Mouse (Mus musculus) stomach, embryonic 14.5 days (tissue): ENCODE data around the gene Hist1h2ap. TPM values are rescaled to one million over a fixed set of nuclear protein-coding genes. Genes with fewer than 3 reads are reported as not detected.
"Not testable (repeated sequence)": the region's sequence is repeated elsewhere in the genome, so short reads cannot be mapped to it uniquely, and the experiment has no call there.

Experiments
- ATAC-seq: fragments of 200-750 bp; cut with Nextera tagmentation; 2 replicates; pipeline ENCODE4 v1.8.0; 2017; ENCODE audit warnings: low read depth, moderate TSS enrichment; ENCODE audit not compliant: insufficient number of reproducible peaks, insufficient read depth, low FRiP score
- H3K27ac ChIP-seq: fragments of 300-500 bp; sonication (generic); 2 replicates; pipeline ENCODE4 v1.5.1; 2014; ENCODE audit warnings: mild to moderate bottlenecking, low read length, moderate library complexity, mixed read lengths
- H3K27me3 ChIP-seq: fragments of 300-500 bp; sonication (generic); 2 replicates; pipeline ENCODE4 v1.6.1; 2014; ENCODE audit warnings: low read length, control low read depth, mixed read lengths; ENCODE audit not compliant: control insufficient read depth, insufficient read depth
- H3K36me3 ChIP-seq: fragments of 300-500 bp; sonication (generic); 2 replicates; pipeline ENCODE4 v1.6.1; 2014; ENCODE audit warnings: mild to moderate bottlenecking, control low read depth, low read length, moderate library complexity, mixed read lengths; ENCODE audit not compliant: control insufficient read depth, insufficient read depth
- H3K4me1 ChIP-seq: fragments of 300-500 bp; sonication (generic); 2 replicates; pipeline ENCODE4 v1.6.1; 2014; ENCODE audit warnings: low read length, control low read depth, mixed read lengths; ENCODE audit not compliant: control insufficient read depth, insufficient read depth
- H3K4me2 ChIP-seq: fragments of 300-500 bp; sonication (generic); replicated peaks from 2 replicates; pipeline ENCODE4 v1.6.1; 2014; ENCODE audit warnings: low read depth, low read length, control low read depth
- H3K4me3 ChIP-seq: fragments of 300-500 bp; sonication (generic); 2 replicates; pipeline ENCODE4 v1.5.1; 2014; ENCODE audit warnings: low read depth, low read length, control low read depth
- H3K9ac ChIP-seq: fragments of 300-500 bp; sonication (generic); replicated peaks from 2 replicates; pipeline ENCODE4 v1.6.1; 2014; ENCODE audit warnings: low read depth, mild to moderate bottlenecking, control low read depth, low read length, moderate library complexity, mixed read lengths
- H3K9me3 ChIP-seq: fragments of 300-500 bp; sonication (generic); 2 replicates; pipeline ENCODE4 v1.6.1; 2016; ENCODE audit warnings: low read depth, low read length, control low read depth; ENCODE audit not compliant: control insufficient read depth
- WGBS: fragments of 180-500 bp; shearing (Covaris S2); extraction: QIAGEN DNeasy Blood & Tissue Kit; methylation state at CpG from one replicate; pipeline ENCODE4 v1.1.7; 2014; 5-methylcytosine and 5-hydroxymethylcytosine counted together
- polyA plus RNA-seq: library from polyadenylated mRNA; unstranded; fragments of >200 nt; fragmentation: Nextera tagmentation; extraction: Ambion mirVana; gene quantifications from 2 replicates; pipeline ENCODE4 v1.2.1, GENCODE M21; 2014

The Hist1h2ap gene
- polyA plus RNA-seq, 1 experiment from 2014 or later, result 4,516 TPM

DNA sequence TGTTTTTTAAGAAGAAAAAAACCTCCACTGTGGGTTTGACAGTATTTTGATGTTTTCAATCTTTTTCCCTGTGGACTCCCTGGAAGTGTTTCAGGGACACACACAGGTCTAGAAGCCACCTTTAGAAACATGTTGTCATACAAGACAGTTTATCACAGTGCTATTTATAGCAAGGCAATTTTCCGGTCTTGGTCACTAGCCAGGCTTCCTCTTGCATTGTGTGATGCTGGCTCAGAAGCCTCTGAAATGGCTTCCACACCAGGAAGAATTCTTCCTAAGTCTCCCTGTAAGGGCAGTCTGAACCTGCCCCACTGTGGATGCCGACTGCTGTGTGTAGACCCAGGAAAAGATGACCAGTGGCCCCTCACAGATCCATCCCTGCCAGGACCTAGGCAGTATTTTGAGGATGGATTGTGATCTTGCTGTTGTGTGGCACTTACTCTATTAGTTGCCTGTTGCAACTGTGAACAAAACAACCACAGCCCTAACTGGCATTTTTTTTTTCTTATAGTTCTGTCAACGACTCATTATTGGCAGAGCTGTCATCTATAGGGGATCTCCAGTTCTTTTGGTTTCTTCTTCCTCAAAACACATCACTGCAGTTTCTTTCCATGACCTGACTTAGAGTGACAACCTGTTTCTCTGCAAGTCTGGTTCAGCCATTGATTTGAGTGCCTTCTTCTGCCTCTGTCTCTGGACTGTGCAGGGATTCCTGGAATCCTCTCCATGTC, 19.1 kb upstream of the Hist1h2ap start:
- Histone ChIP-seq H3K27ac (no peak overlapping the region), H3K9me3 (no peaks in the 10 kb centered on the region), H3K4me2 (no peak overlapping the region), H3K27me3 (no peaks in the 10 kb centered on the region), H3K4me1 (no peaks in the 10 kb centered on the region), H3K36me3 (no peaks in the 10 kb centered on the region), H3K4me3 (no peak overlapping the region), H3K9ac (no peak overlapping the region)
- no peak for ATAC-seq
- WGBS, result 54% methylated on average over 3 of the region's 3 CpGs

DNA sequence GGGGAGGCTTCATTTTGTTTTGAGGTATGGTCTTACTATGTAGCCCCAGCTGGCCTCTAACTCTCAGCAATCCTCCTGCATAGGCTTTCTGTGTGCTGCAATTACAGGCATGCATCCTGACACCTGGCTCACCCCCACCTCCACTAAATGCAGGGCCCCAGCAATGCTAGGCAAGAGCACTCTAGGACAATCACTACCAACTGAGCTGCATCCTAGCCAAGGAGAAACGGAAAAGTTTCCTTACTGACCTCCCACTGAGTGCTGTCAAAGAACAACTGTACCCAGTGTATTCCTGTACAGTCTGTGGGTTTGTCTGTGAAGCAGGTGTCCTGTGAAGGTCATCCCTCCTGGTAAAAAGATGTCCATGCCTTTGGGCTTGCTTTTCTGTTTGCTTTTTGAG, 17.4 kb upstream of the Hist1h2ap start:
- not testable (repeated sequence) for H3K4me3 ChIP-seq, H3K9ac ChIP-seq, H3K36me3 ChIP-seq, H3K9me3 ChIP-seq, H3K4me2 ChIP-seq, ATAC-seq, H3K27ac ChIP-seq, H3K27me3 ChIP-seq, H3K4me1 ChIP-seq
- WGBS, result 46% methylated on average over 1 of the region's 1 CpGs

GRCm38 (mm10) chr13:21847883-21848282, 14.6 kb upstream of the Hist1h2ap start:
- no peak for ATAC-seq
- Histone ChIP-seq H3K9me3 (no peaks in the 10 kb centered on the region), H3K36me3 (no peaks in the 10 kb centered on the region), H3K27me3 (no peaks in the 10 kb centered on the region), H3K4me3 (no peak overlapping the region), H3K4me1 (no peaks in the 10 kb centered on the region), H3K4me2 (no peak overlapping the region), H3K9ac (no peak overlapping the region), H3K27ac (no peak overlapping the region)
- WGBS, result 32% methylated on average over 8 of the region's 8 CpGs

- not testable (repeated sequence) for H3K9me3 ChIP-seq, H3K9ac ChIP-seq, H3K27me3 ChIP-seq, H3K27ac ChIP-seq, ATAC-seq, H3K4me3 ChIP-seq, H3K36me3 ChIP-seq, H3K4me1 ChIP-seq, H3K4me2 ChIP-seq
Measured at GRCm38 (mm10) chr13:21846356-21846755, 13.0 kb upstream of the Hist1h2ap start.

- H3K9me3 ChIP-seq, H3K4me1 ChIP-seq, H3K36me3 ChIP-seq, H3K27ac ChIP-seq, H3K9ac ChIP-seq, H3K4me3 ChIP-seq, H3K27me3 ChIP-seq, H3K4me2 ChIP-seq: not testable (repeated sequence)
- no CpG with 5 or more reads among the region's 4 CpGs for WGBS
- peak; percentile 77; the same call in 1 of the 2 replicates for ATAC-seq
Measured at GRCm38 (mm10) chr13:21840508-21840907, 7.2 kb upstream of the Hist1h2ap start.

- not testable (repeated sequence) for H3K4me1 ChIP-seq, H3K27ac ChIP-seq, H3K9me3 ChIP-seq, H3K36me3 ChIP-seq, H3K4me2 ChIP-seq, H3K4me3 ChIP-seq, H3K9ac ChIP-seq, H3K27me3 ChIP-seq
- 0% methylated on average over 23 of the region's 58 CpGs for WGBS
- ATAC-seq, result peak; percentile 81
Measured at GRCm38 (mm10) chr13:21831418-21832394, 1.6 kb downstream of the Hist1h2ap start, which contains the start of gene Hist1h4n. Hist1h4n (minus strand) TSS chr13:21832196.

GRCm38 (mm10) chr13:21830344-21830743, 3.0 kb downstream of the Hist1h2ap start:
- Histone ChIP-seq H3K4me3 (no peak overlapping the region), H3K4me2 (no peak overlapping the region), H3K9ac (no peak overlapping the region), H3K27ac (no peak overlapping the region), H3K9me3 (no peaks in the 10 kb centered on the region), H3K27me3 (no peaks in the 10 kb centered on the region), H3K4me1 (no peaks in the 10 kb centered on the region), H3K36me3 (no peaks in the 10 kb centered on the region)
- 88% methylated on average over 10 of the region's 10 CpGs for WGBS
- ATAC-seq, result no peak

DNA sequence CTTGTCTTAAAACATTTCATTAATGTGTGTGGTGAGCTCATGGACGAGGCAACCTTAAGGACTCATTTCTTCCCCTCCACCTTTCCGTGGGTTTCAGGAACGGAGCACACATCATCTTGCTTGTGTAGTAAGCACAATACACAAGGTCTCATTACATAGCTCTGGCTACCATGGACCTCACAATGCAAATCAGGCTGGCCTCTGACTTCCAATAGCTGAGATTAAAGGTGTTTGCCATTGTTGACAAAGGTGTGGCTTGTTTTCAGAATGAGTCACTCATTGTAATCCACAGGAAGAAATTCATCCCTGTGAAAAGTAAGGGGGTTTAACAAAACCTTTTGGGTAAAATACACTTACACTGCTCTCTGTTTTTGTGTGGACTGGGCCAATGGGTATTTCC, 4.8 kb downstream of the Hist1h2ap start:
- no peak overlapping the region for H3K9ac ChIP-seq
- no peaks in the 10 kb centered on the region for H3K27me3 ChIP-seq
- H3K4me2 ChIP-seq, result no peak overlapping the region
- H3K27ac ChIP-seq, result no peak overlapping the region
- H3K36me3 ChIP-seq, result no peaks in the 10 kb centered on the region
- no peaks in the 10 kb centered on the region for H3K9me3 ChIP-seq
- H3K4me3 ChIP-seq, result no peak overlapping the region
- no peak for ATAC-seq
- WGBS, result 58% methylated on average over 3 of the region's 3 CpGs
- H3K4me1 ChIP-seq, result no peaks in the 10 kb centered on the region
